Mouse (Mus musculus) intestine, embryonic 14.5 days (tissue): ENCODE measurements at regions not wholly inside any gene's neighbourhood (a gene's known extent, or its start where the extent isn't known, plus 50 kb on each side); places are given as distances from the start of the nearest gene placed in this dataset.

Source experiments
- ATAC-seq: fragments of 200-750 bp; cut with Nextera tagmentation; replicated peaks from 2 replicates; pipeline ENCODE4 v1.8.0; 2017; ENCODE audit warnings: low read depth, moderate number of reproducible peaks, moderate TSS enrichment, moderate library complexity; ENCODE audit not compliant: low FRiP score, low TSS enrichment
- DNase-seq: peaks from one replicate; pipeline ENCODE4 v3.0.0-alpha.2; 2018; ENCODE audit warnings: low spot score
- H3K27ac ChIP-seq: fragments of 300-500 bp; sonication (generic); 2 replicates; pipeline ENCODE4 v1.5.1; 2014; ENCODE audit warnings: low read depth, mild to moderate bottlenecking, control low read depth
- H3K27me3 ChIP-seq: fragments of 300-500 bp; sonication (generic); replicated peaks from 2 replicates; pipeline ENCODE4 v1.6.1; 2014; ENCODE audit warnings: low read length, control low read depth; ENCODE audit not compliant: control insufficient read depth, insufficient read depth
- H3K36me3 ChIP-seq: fragments of 300-500 bp; sonication (generic); 2 replicates; pipeline ENCODE4 v1.6.1; 2014; ENCODE audit warnings: low read length, control low read depth; ENCODE audit not compliant: control insufficient read depth, insufficient read depth
- H3K4me1 ChIP-seq: fragments of 300-500 bp; sonication (generic); replicated peaks from 2 replicates; pipeline ENCODE4 v1.6.1; 2014; ENCODE audit warnings: low read length, control low read depth, mixed read lengths; ENCODE audit not compliant: control insufficient read depth, insufficient read depth
- H3K4me2 ChIP-seq: fragments of 300-500 bp; sonication (generic); 2 replicates; pipeline ENCODE4 v1.6.1; 2014; ENCODE audit warnings: low read length
- H3K4me3 ChIP-seq: fragments of 300-500 bp; sonication (generic); 2 replicates; pipeline ENCODE4 v1.5.1; 2014; ENCODE audit warnings: low read depth, low read length, control low read depth, mixed read lengths
- H3K9ac ChIP-seq: fragments of 300-500 bp; sonication (generic); 2 replicates; pipeline ENCODE4 v1.6.1; 2014; ENCODE audit warnings: mild to moderate bottlenecking, low read length
- H3K9me3 ChIP-seq: fragments of 300-500 bp; sonication (generic); 2 replicates; pipeline ENCODE4 v1.6.1; 2016; ENCODE audit warnings: low read length, control low read depth; ENCODE audit not compliant: control insufficient read depth
- WGBS: fragments of 180-500 bp; shearing (Covaris S2); extraction: QIAGEN DNeasy Blood & Tissue Kit; methylation state at CpG from one replicate; pipeline ENCODE4 v1.1.7; 2014; 5-methylcytosine and 5-hydroxymethylcytosine counted together

- Histone ChIP-seq H3K27me3 (no peaks in the 10 kb centered on the region), H3K9me3 (no peaks in the 10 kb centered on the region), H3K27ac (no peak overlapping the region), H3K4me1 (0 out of 2 replicates have a peak, but pooled peaks cover 2% of the 10 kb centered on the region), H3K4me3 (no peak overlapping the region), H3K4me2 (no peak overlapping the region), H3K36me3 (no peaks in the 10 kb centered on the region), H3K9ac (no peak overlapping the region)
- 88% methylated on average over 3 of the region's 3 CpGs for WGBS
- ATAC-seq (no peak), DNase-seq (no peak)
Observed at GRCm38 (mm10) chr13:90754451-90754850, 150.7 kb downstream of the Atp6ap1l start.

GRCm38 (mm10) chr13:90749741-90750140 is 155.4 kb downstream of the Atp6ap1l start:
- no peaks in the 10 kb centered on the region for H3K27me3 ChIP-seq
- ATAC-seq, result no peak
- no peak overlapping the region for H3K9ac ChIP-seq
- no peaks in the 10 kb centered on the region for H3K9me3 ChIP-seq
- no peaks in the 10 kb centered on the region for H3K36me3 ChIP-seq
- DNase-seq, result no peak
- no peak overlapping the region for H3K27ac ChIP-seq
- H3K4me1 ChIP-seq, result 0 out of 2 replicates have a peak, but pooled peaks cover 2% of the 10 kb centered on the region
- 54% methylated on average over 1 of the region's 1 CpGs for WGBS
- H3K4me3 ChIP-seq, result no peak overlapping the region
- H3K4me2 ChIP-seq, result no peak overlapping the region

GRCm38 (mm10) chr13:90745063-90745462 is 160.1 kb downstream of the Atp6ap1l start:
- H3K4me2 ChIP-seq, result no peak overlapping the region
- no peak overlapping the region for H3K9ac ChIP-seq
- no peaks in the 10 kb centered on the region for H3K27me3 ChIP-seq
- WGBS, result 20% methylated on average over 1 of the region's 1 CpGs
- DNase-seq, result no peak
- no peak for ATAC-seq
- H3K27ac ChIP-seq, result no peak overlapping the region
- 0 out of 2 replicates have a peak, but pooled peaks cover 2% of the 10 kb centered on the region for H3K4me1 ChIP-seq
- no peaks in the 10 kb centered on the region for H3K9me3 ChIP-seq
- H3K36me3 ChIP-seq, result no peaks in the 10 kb centered on the region
- H3K4me3 ChIP-seq, result no peak overlapping the region

GRCm38 (mm10) chr13:90742615-90743402 is 162.3 kb downstream of the Atp6ap1l start:
- H3K27me3 ChIP-seq, result no peaks in the 10 kb centered on the region
- H3K4me1 ChIP-seq, result no peaks in the 10 kb centered on the region
- ATAC-seq, result no peak
- no peak for DNase-seq
- WGBS, result 83% methylated on average over 4 of the region's 4 CpGs
- H3K9me3 ChIP-seq, result no peaks in the 10 kb centered on the region
- H3K4me3 ChIP-seq, result no peak overlapping the region
- H3K36me3 ChIP-seq, result no peaks in the 10 kb centered on the region
- no peak overlapping the region for H3K27ac ChIP-seq
- no peak overlapping the region for H3K4me2 ChIP-seq
- H3K9ac ChIP-seq, result no peak overlapping the region

- Histone ChIP-seq H3K4me2 (no peak overlapping the region), H3K4me1 (no peaks in the 10 kb centered on the region), H3K27ac (no peak overlapping the region), H3K4me3 (no peak overlapping the region), H3K36me3 (no peaks in the 10 kb centered on the region), H3K9ac (no peak overlapping the region), H3K27me3 (no peaks in the 10 kb centered on the region), H3K9me3 (no peaks in the 10 kb centered on the region)
- WGBS, result 59% methylated on average over 1 of the region's 1 CpGs
- no peak for ATAC-seq
- DNase-seq, result no peak
Observed at GRCm38 (mm10) chr13:90739797-90740196, 165.4 kb downstream of the Atp6ap1l start.

GRCm38 (mm10) chr13:90738513-90738912 is 166.6 kb downstream of the Atp6ap1l start:
- no peak for DNase-seq

GRCm38 (mm10) chr13:90733265-90733664 is 171.9 kb downstream of the Atp6ap1l start:
- no peak overlapping the region for H3K4me2 ChIP-seq
- WGBS, result 95% methylated on average over 3 of the region's 3 CpGs
- no peak for ATAC-seq
- no peak overlapping the region for H3K4me3 ChIP-seq
- no peak overlapping the region for H3K27ac ChIP-seq
- H3K4me1 ChIP-seq, result no peaks in the 10 kb centered on the region
- no peaks in the 10 kb centered on the region for H3K36me3 ChIP-seq
- no peak for DNase-seq
- no peaks in the 10 kb centered on the region for H3K27me3 ChIP-seq
- no peaks in the 10 kb centered on the region for H3K9me3 ChIP-seq
- no peak overlapping the region for H3K9ac ChIP-seq

More at GRCm38 (mm10) chr13:90738513-90738912, 166.6 kb downstream of the Atp6ap1l start:
- ATAC-seq, result no peak
- Histone ChIP-seq H3K9me3 (no peaks in the 10 kb centered on the region), H3K36me3 (no peaks in the 10 kb centered on the region), H3K27ac (no peak overlapping the region), H3K4me3 (no peak overlapping the region), H3K9ac (no peak overlapping the region), H3K27me3 (no peaks in the 10 kb centered on the region), H3K4me1 (no peaks in the 10 kb centered on the region), H3K4me2 (no peak overlapping the region)
- 70% methylated on average over 3 of the region's 3 CpGs for WGBS

- H3K4me3 ChIP-seq, result no peak overlapping the region
- H3K27ac ChIP-seq, result no peak overlapping the region
- H3K4me2 ChIP-seq, result no peak overlapping the region
- H3K9ac ChIP-seq, result no peak overlapping the region
- no peak for ATAC-seq
- H3K27me3 ChIP-seq, result no peaks in the 10 kb centered on the region
- no peaks in the 10 kb centered on the region for H3K4me1 ChIP-seq
- H3K9me3 ChIP-seq, result no peaks in the 10 kb centered on the region
- DNase-seq, result no peak
- no peaks in the 10 kb centered on the region for H3K36me3 ChIP-seq
Observed at GRCm38 (mm10) chr13:90729078-90729477, 176.1 kb downstream of the Atp6ap1l start.

GRCm38 (mm10) chr13:90727816-90728215 is 177.3 kb downstream of the Atp6ap1l start:
- H3K36me3 ChIP-seq, result no peaks in the 10 kb centered on the region
- no peak overlapping the region for H3K4me2 ChIP-seq
- ATAC-seq, result no peak
- WGBS, result 39% methylated on average over 4 of the region's 4 CpGs
- no peak overlapping the region for H3K27ac ChIP-seq
- no peak for DNase-seq
- no peaks in the 10 kb centered on the region for H3K4me1 ChIP-seq
- H3K9me3 ChIP-seq, result no peaks in the 10 kb centered on the region
- no peak overlapping the region for H3K9ac ChIP-seq
- H3K4me3 ChIP-seq, result no peak overlapping the region
- no peaks in the 10 kb centered on the region for H3K27me3 ChIP-seq
